Mouse (Mus musculus): ENCODE measurements around the gene Camk1d. TPM values are rescaled to one million over a fixed set of nuclear protein-coding genes. Genes with fewer than 3 reads are reported as not detected.
A peak's percentile ranks its signal among the peaks of the same experiment; 100 is the strongest.

Camk1d gene
- polyA plus RNA-seq, 1 experiment from 2014 or later, result 6.7 TPM

DNA sequence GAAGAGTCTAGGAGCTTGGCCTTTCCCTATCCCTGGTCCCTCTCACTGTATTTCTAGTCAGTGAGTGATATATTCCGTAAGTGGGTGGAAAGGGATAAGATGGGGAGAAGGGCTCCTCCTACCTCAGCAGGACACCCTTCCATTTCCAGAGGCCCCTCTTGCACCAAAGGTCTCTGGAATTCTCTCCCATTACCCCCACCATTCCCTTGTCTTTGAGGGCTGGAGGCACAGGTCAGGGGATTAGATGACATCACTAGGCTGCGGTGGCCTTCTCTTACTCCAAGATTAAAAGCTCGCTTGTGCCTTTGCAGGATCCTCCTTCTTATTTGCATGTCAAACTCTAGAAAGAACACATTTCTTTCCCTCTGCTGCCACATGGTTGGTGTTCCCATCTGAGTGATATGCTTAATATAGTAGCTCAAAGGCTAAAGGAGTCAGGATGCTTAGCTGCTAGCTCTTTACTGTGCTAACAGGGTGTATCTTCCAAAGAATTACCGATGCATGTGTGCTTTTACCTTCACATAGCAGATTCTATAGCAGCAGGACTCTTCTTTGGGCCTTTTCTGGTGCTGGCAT is 244.9 kb downstream of the Camk1d start:
- no peaks in the 10 kb centered on the region for H3K4me1 ChIP-seq (replicated peaks; ENCODE audit: control insufficient read depth, insufficient read depth)
- no peaks in the 10 kb centered on the region for H3K36me3 ChIP-seq (ENCODE audit: control insufficient read depth, insufficient read depth, low read length)
- DNase-seq (ENCODE audit: low spot score) (no peak), ATAC-seq (ENCODE audit: low FRiP score, low TSS enrichment) (no peak)
- 78% methylated on average over 4 of the region's 4 CpGs for WGBS
- H3K9me3 ChIP-seq (ENCODE audit: control insufficient read depth, low read length), result no peaks in the 10 kb centered on the region
- H3K27me3 ChIP-seq (ENCODE audit: control insufficient read depth, insufficient read depth, low read length), result no peaks in the 10 kb centered on the region
- no peak overlapping the region for H3K27ac ChIP-seq (replicated peaks)
- H3K4me2 ChIP-seq (replicated peaks; ENCODE audit: low read depth), result no peak overlapping the region
- H3K9ac ChIP-seq (ENCODE audit: low read length), result no peak overlapping the region
- no peak overlapping the region for H3K4me3 ChIP-seq (ENCODE audit: low read depth, low read length)
- TF ChIP-seq EP300 (optimal IDR thresholded peaks at IDR 0.05), result no peak
- no peak for TF ChIP-seq CTCF (IDR thresholded peaks at IDR 0.05; ENCODE audit: low read depth)

DNA sequence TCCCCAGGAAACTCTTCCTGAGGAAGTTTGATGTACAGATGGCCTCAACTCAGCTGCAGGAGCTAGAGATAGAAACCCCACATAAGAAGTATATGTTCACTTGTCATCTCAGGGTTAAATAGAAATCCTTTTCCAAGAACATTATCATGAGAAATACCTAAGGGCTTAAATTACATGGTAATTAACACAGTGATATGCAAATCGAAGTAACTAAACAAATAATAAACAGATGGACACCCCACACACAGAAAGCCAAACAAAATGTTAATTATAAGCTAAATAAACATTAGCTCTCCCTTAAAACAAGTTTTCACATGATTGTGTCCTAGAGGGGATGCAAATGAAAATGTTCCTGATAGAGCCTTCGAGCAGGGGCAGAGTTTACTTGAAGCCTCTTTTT is 246.8 kb downstream of the Camk1d start:
- H3K9me3 ChIP-seq (ENCODE audit: control insufficient read depth, low read length), result no peaks in the 10 kb centered on the region
- ATAC-seq (ENCODE audit: low FRiP score, low TSS enrichment) (no peak), DNase-seq (ENCODE audit: low spot score) (no peak)
- no peaks in the 10 kb centered on the region for H3K4me1 ChIP-seq (replicated peaks; ENCODE audit: control insufficient read depth, insufficient read depth)
- no peak overlapping the region for H3K4me2 ChIP-seq (replicated peaks; ENCODE audit: low read depth)
- H3K4me3 ChIP-seq (ENCODE audit: low read depth, low read length), result no peak overlapping the region
- no peak overlapping the region for H3K27ac ChIP-seq (replicated peaks)
- no peak for TF ChIP-seq CTCF (IDR thresholded peaks at IDR 0.05; ENCODE audit: low read depth)
- TF ChIP-seq EP300 (optimal IDR thresholded peaks at IDR 0.05), result no peak
- H3K27me3 ChIP-seq (ENCODE audit: control insufficient read depth, insufficient read depth, low read length), result no peaks in the 10 kb centered on the region
- no peaks in the 10 kb centered on the region for H3K36me3 ChIP-seq (ENCODE audit: control insufficient read depth, insufficient read depth, low read length)
- no peak overlapping the region for H3K9ac ChIP-seq (ENCODE audit: low read length)
- WGBS, result 50% methylated on average over 2 of the region's 2 CpGs

DNA sequence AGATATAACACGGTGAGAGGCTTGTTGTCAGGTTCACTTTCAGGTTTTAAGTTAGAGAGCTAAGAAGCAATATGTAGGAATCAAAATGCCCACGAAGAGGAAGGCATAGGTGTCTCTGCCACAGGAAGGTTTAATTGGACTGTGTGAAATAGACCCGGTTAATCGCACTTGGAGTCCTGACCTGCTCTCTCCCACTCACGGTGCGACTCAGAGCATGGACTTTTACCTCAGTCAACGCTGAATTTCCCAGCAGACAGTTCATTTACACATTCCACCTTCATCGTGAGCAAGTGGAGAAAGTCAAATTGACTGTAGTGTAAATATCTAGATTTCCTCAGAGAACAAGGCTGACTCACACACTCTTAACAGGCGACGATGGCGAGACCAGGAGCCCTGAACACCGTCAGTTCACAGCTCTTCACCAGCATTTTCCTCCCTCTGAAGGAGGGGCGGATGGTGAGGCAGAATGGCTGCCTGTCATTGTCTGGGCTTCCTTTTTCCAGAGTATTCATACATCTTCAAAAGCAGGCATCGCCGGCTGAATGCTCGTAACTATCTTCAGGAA is 255.6 kb downstream of the Camk1d start:
- Histone ChIP-seq H3K4me3 (ENCODE audit: low read depth, low read length) (no peak overlapping the region), H3K4me2 (replicated peaks; ENCODE audit: low read depth) (no peak overlapping the region), H3K27me3 (ENCODE audit: control insufficient read depth, insufficient read depth, low read length) (no peaks in the 10 kb centered on the region), H3K36me3 (ENCODE audit: control insufficient read depth, insufficient read depth, low read length) (no peaks in the 10 kb centered on the region), H3K9me3 (ENCODE audit: control insufficient read depth, low read length) (no peaks in the 10 kb centered on the region), H3K4me1 (replicated peaks; ENCODE audit: control insufficient read depth, insufficient read depth) (no peaks in the 10 kb centered on the region; the same call in 1 of the 2 replicates), H3K27ac (replicated peaks) (no peak overlapping the region), H3K9ac (ENCODE audit: low read length) (no peak overlapping the region)
- 45% methylated on average over 16 of the region's 16 CpGs for WGBS
- no peak for TF ChIP-seq EP300 (optimal IDR thresholded peaks at IDR 0.05)
- TF ChIP-seq CTCF (IDR thresholded peaks at IDR 0.05; ENCODE audit: low read depth), result no peak
- DNase-seq (ENCODE audit: low spot score) (no peak), ATAC-seq (ENCODE audit: low FRiP score, low TSS enrichment) (no peak)

DNA sequence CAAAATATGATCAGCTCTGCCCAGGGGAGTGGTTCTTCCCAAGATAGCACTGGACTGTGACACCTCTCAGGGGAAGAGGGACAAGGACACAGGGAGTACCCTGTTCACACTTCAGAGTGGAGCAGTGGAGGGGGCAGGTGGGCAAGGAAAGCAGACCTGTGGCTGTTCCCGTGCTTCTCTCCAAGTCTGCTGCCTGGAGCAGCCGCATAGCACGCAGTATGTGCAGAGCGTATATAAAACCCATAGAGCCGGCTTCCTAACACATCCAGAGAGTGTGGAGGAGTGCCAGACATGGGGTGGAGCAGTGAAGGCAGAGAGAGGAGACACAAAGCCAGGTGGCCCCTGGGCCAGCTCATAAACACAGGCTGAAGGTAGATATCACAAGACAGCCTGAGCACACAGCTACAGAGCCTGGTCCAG is 256.2 kb downstream of the Camk1d start:
- ATAC-seq (ENCODE audit: low FRiP score, low TSS enrichment), result no peak; the same call in 1 of the 2 replicates

DNA sequence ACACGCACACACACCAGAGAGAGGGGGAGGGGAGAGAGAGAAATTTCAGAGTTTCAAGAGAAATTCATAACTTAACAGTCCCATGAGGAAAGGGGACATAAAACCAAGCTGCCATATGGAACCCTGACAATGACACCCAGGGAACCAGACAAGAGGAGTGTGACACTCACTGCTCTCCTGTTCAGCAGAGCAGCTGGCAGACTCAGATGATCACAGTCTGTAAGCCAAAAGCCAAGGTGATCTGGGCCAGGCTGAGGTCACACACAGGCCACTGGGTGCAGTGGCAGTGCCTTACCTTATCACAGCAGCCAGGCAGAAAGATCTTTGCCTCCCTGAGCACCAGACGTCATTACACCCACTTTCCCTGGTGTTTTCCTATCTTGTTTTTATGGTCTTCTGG is 258.2 kb downstream of the Camk1d start:
- 73% methylated on average over 2 of the region's 2 CpGs for WGBS
- ATAC-seq (ENCODE audit: low FRiP score, low TSS enrichment) (0 out of 2 replicates have a peak, but pooled peaks have one; percentile 55), DNase-seq (ENCODE audit: low spot score) (no peak)
- H3K27ac ChIP-seq (replicated peaks), result no peak overlapping the region
- H3K4me1 ChIP-seq (replicated peaks; ENCODE audit: control insufficient read depth, insufficient read depth), result no peaks in the 10 kb centered on the region; the same call in 1 of the 2 replicates
- H3K9ac ChIP-seq (ENCODE audit: low read length), result no peak overlapping the region
- H3K36me3 ChIP-seq (ENCODE audit: control insufficient read depth, insufficient read depth, low read length), result no peaks in the 10 kb centered on the region
- H3K27me3 ChIP-seq (ENCODE audit: control insufficient read depth, insufficient read depth, low read length), result no peaks in the 10 kb centered on the region
- H3K9me3 ChIP-seq (ENCODE audit: control insufficient read depth, low read length), result no peaks in the 10 kb centered on the region
- no peak for TF ChIP-seq CTCF (IDR thresholded peaks at IDR 0.05; ENCODE audit: low read depth)
- TF ChIP-seq EP300 (optimal IDR thresholded peaks at IDR 0.05), result no peak
- H3K4me2 ChIP-seq (replicated peaks; ENCODE audit: low read depth), result no peak overlapping the region
- H3K4me3 ChIP-seq (ENCODE audit: low read depth, low read length), result no peak overlapping the region

More for the DNA sequence above, 256.2 kb downstream of the Camk1d start:
- 0 out of 2 replicates have a peak overlapping the region, but pooled peaks have one; percentile 18 for H3K27ac ChIP-seq (replicated peaks)
- no peaks in the 10 kb centered on the region for H3K36me3 ChIP-seq (ENCODE audit: control insufficient read depth, insufficient read depth, low read length)
- no peak overlapping the region for H3K9ac ChIP-seq (ENCODE audit: low read length)
- no peaks in the 10 kb centered on the region; the same call in 1 of the 2 replicates for H3K4me1 ChIP-seq (replicated peaks; ENCODE audit: control insufficient read depth, insufficient read depth)
- H3K27me3 ChIP-seq (ENCODE audit: control insufficient read depth, insufficient read depth, low read length), result no peaks in the 10 kb centered on the region
- no peak overlapping the region for H3K4me3 ChIP-seq (ENCODE audit: low read depth, low read length)
- no peak for DNase-seq (ENCODE audit: low spot score)
- WGBS, result 47% methylated on average over 5 of the region's 5 CpGs
- TF ChIP-seq CTCF (IDR thresholded peaks at IDR 0.05; ENCODE audit: low read depth), result no peak
- TF ChIP-seq EP300 (optimal IDR thresholded peaks at IDR 0.05), result no peak
- H3K4me2 ChIP-seq (replicated peaks; ENCODE audit: low read depth), result no peak overlapping the region
- H3K9me3 ChIP-seq (ENCODE audit: control insufficient read depth, low read length), result no peaks in the 10 kb centered on the region

DNA sequence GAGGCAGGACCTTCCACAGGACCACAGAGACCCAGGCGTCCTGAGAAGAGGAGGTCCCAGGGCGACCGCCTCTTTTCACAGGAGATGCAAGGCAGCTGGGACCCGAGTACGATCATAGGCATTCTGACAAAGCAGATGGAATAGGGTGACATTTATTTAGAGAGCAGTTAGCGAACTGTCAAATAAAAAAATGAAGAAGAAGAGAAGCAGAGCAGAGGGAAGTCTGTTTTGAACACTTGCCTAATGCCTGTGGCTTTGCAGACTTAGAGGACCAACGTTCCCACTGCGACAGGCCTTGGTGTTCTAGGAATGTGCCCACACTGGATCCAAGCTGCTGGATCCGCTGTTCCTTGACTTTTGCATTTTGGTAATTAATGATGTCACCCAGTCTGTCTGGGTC is 259.5 kb downstream of the Camk1d start:
- Histone ChIP-seq H3K9me3 (ENCODE audit: control insufficient read depth, low read length) (no peaks in the 10 kb centered on the region), H3K4me1 (replicated peaks; ENCODE audit: control insufficient read depth, insufficient read depth) (no peaks in the 10 kb centered on the region; the same call in 1 of the 2 replicates), H3K9ac (ENCODE audit: low read length) (no peak overlapping the region), H3K36me3 (ENCODE audit: control insufficient read depth, insufficient read depth, low read length) (no peaks in the 10 kb centered on the region), H3K27me3 (ENCODE audit: control insufficient read depth, insufficient read depth, low read length) (no peaks in the 10 kb centered on the region), H3K27ac (replicated peaks) (0 out of 2 replicates have a peak overlapping the region, but pooled peaks have one; percentile 40), H3K4me3 (ENCODE audit: low read depth, low read length) (no peak overlapping the region), H3K4me2 (replicated peaks; ENCODE audit: low read depth) (no peak overlapping the region)
- ATAC-seq (ENCODE audit: low FRiP score, low TSS enrichment) (peak; percentile 36; the same call in 1 of the 2 replicates), DNase-seq (ENCODE audit: low spot score) (no peak)
- 39% methylated on average over 9 of the region's 9 CpGs for WGBS
- TF ChIP-seq CTCF (IDR thresholded peaks at IDR 0.05; ENCODE audit: low read depth), result no peak
- no peak for TF ChIP-seq EP300 (optimal IDR thresholded peaks at IDR 0.05)
